Mouse (Mus musculus) lung, postnatal 14 days (tissue): ENCODE data around the gene Mypn.

Source experiments
- DNase-seq: peaks from one replicate; pipeline ENCODE4 v3.0.0; 2021

The Mypn gene

GRCm38 (mm10) chr10:63099521-63099920 lies 104.2 kb downstream of the Mypn start, which contains the start of gene Atoh7:
Gene Atoh7 (plus strand): TSS chr10:63099651.
- DNase-seq, result no peak

- no peak for DNase-seq
Measured at GRCm38 (mm10) chr10:63098191-63098590, 105.6 kb downstream of the Mypn start.

GRCm38 (mm10) chr10:63096757-63097156 lies 107.0 kb downstream of the Mypn start:
- no peak for DNase-seq

GRCm38 (mm10) chr10:63092616-63093550 lies 110.9 kb downstream of the Mypn start:
- no peak for DNase-seq

GRCm38 (mm10) chr10:63091915-63092314 lies 111.8 kb downstream of the Mypn start:
- DNase-seq, result no peak

GRCm38 (mm10) chr10:63089758-63090571 lies 113.8 kb downstream of the Mypn start:
- no peak for DNase-seq

- DNase-seq, result no peak
Measured at GRCm38 (mm10) chr10:63089103-63089757, 114.5 kb downstream of the Mypn start.

- no peak for DNase-seq
Measured at GRCm38 (mm10) chr10:63086304-63086703, 117.4 kb downstream of the Mypn start.

GRCm38 (mm10) chr10:63065988-63066387 lies 137.8 kb downstream of the Mypn start:
- peak; percentile 85 for DNase-seq
